Mouse (Mus musculus) liver, embryonic 14.5 days (tissue): Measurements from ENCODE around the gene Elavl3. TPM values are rescaled to one million over a fixed set of nuclear protein-coding genes. Genes with fewer than 3 reads are reported as not detected.

ENCODE experiments used
- ATAC-seq: fragments of 200-750 bp; cut with Nextera tagmentation; 2 replicates; pipeline ENCODE4 v1.8.0; 2017; ENCODE audit warnings: moderate number of reproducible peaks, mild to moderate bottlenecking, moderate library complexity; ENCODE audit not compliant: insufficient read depth
- DNase-seq, 3 experiments: peaks; one replicate each; pipeline ENCODE4 v3.0.0-alpha.2; 2012 to 2013; ENCODE audit warnings: low read depth in 3 of 3, low spot score in 3 of 3
- H3K27ac ChIP-seq: fragments of 300-500 bp; sonication (generic); 2 replicates; pipeline ENCODE4 v1.5.1; 2014; ENCODE audit warnings: moderate library complexity, mild to moderate bottlenecking, control low read depth, inconsistent platforms
- H3K27me3 ChIP-seq: fragments of 300-500 bp; sonication (generic); 2 replicates; pipeline ENCODE4 v1.6.1; 2014; ENCODE audit warnings: mild to moderate bottlenecking, low read length, moderate library complexity; ENCODE audit not compliant: control insufficient read depth, insufficient read depth
- H3K36me3 ChIP-seq: fragments of 300-500 bp; sonication (generic); replicated peaks from 2 replicates; pipeline ENCODE4 v1.6.1; 2014; ENCODE audit warnings: low read depth; ENCODE audit not compliant: control insufficient read depth, insufficient read depth
- H3K4me1 ChIP-seq, 2 experiments: fragments of 200-500 bp in 1 of 2; fragments of 300-500 bp in 1 of 2; sonication (generic) in 1 of 2; replicated peaks; 2 replicates each; pipeline ENCODE4 v1.6.1; 2012 to 2014; ENCODE audit warnings: antibody characterized with exemption in 1 of 2, inconsistent platforms in 1 of 2, low read length in 1 of 2; ENCODE audit not compliant: control insufficient read depth in 2 of 2, insufficient read depth in 2 of 2
- H3K4me2 ChIP-seq: fragments of 300-500 bp; sonication (generic); 2 replicates; pipeline ENCODE4 v1.6.1; 2014; ENCODE audit warnings: low read depth, mild to moderate bottlenecking, control low read depth, moderate library complexity
- H3K4me3 ChIP-seq, 2 experiments: fragments of 200-500 bp in 1 of 2; fragments of 300-500 bp in 1 of 2; sonication (generic) in 1 of 2; 2 replicates each; pipeline ENCODE4 v1.5.1; 2012 to 2014; ENCODE audit warnings: low read depth in 2 of 2, low read length in 2 of 2, mild to moderate bottlenecking in 2 of 2, control low read depth in 1 of 2, inconsistent platforms in 1 of 2, moderate library complexity in 1 of 2; ENCODE audit not compliant: insufficient read depth in 1 of 2
- H3K9ac ChIP-seq: fragments of 300-500 bp; sonication (generic); replicated peaks from 2 replicates; pipeline ENCODE4 v1.6.1; 2014; ENCODE audit warnings: mild to moderate bottlenecking, control low read depth, moderate library complexity
- H3K9me3 ChIP-seq: fragments of 300-500 bp; sonication (generic); 2 replicates; pipeline ENCODE4 v1.6.1; 2016; ENCODE audit warnings: low read length, mixed read lengths; ENCODE audit not compliant: control insufficient read depth
- CTCF ChIP-seq: IDR thresholded peaks from 2 replicates; pipeline ENCODE4 v1.5.1; 2016; ENCODE audit warnings: antibody characterized with exemption, low read depth, control low read depth
- EP300 ChIP-seq: IDR thresholded peaks from 2 replicates; pipeline ENCODE4 v1.6.1; 2016; ENCODE audit warnings: antibody characterized with exemption, low read depth
- WGBS: fragments of 180-500 bp; shearing (Covaris S2); extraction: QIAGEN DNeasy Blood & Tissue Kit; methylation state at CpG from one replicate; pipeline ENCODE4 v1.1.7; 2014; ENCODE audit not compliant: insufficient replicate concordance; 5-methylcytosine and 5-hydroxymethylcytosine counted together
- polyA plus RNA-seq, 2 experiments: library from polyadenylated mRNA; depleted of rRNA in 1 of 2; stranded (reverse) in 1 of 2; unstranded in 1 of 2; fragments of >200 nt; fragmentation: Nextera tagmentation in 1 of 2; extraction: Ambion mirVana in 1 of 2; gene quantifications; 2 replicates each; pipeline versions ENCODE4 v1.2.1 to v1.2.3; 2012 to 2014

Gene Elavl3
- polyA plus RNA-seq, 2 experiments = 0.01 TPM; not detected in 1

DNA sequence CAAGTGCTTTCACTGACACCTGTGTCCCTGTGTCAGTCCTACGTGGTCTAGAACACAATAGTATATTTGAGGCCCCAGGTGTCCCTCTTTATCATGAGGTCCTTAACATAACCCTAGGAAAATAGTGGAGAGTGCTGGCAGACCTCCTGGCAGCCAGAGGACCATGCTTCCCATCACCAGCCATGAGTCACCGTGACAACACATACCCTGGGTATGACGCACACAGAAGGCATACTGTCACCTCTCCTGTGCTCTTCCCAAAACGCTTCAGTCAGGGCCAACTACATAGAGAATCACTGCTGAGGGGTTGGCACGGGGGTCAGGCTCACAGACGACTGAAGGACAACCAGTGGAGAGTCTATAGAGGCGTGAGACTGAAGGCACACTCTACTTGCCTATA lies 38.2 kb upstream of the Elavl3 start:
- H3K36me3 ChIP-seq = no peaks in the 10 kb centered on the region
- peaks cover 0 to 5% of the 10 kb centered on the region in 2 experiments; a peak in 3 of 4 replicates for H3K4me1 ChIP-seq
- H3K27me3 ChIP-seq = no peaks in the 10 kb centered on the region
- H3K4me3 ChIP-seq = no peak overlapping the region
- no peak overlapping the region for H3K4me2 ChIP-seq
- TF ChIP-seq CTCF (no peak), EP300 (no peak)
- WGBS = 77% methylated on average over 7 of the region's 7 CpGs
- ATAC-seq = no peak
- H3K9ac ChIP-seq = no peak overlapping the region
- H3K9me3 ChIP-seq = no peaks in the 10 kb centered on the region
- H3K27ac ChIP-seq = no peak overlapping the region
- no peak for DNase-seq

DNA sequence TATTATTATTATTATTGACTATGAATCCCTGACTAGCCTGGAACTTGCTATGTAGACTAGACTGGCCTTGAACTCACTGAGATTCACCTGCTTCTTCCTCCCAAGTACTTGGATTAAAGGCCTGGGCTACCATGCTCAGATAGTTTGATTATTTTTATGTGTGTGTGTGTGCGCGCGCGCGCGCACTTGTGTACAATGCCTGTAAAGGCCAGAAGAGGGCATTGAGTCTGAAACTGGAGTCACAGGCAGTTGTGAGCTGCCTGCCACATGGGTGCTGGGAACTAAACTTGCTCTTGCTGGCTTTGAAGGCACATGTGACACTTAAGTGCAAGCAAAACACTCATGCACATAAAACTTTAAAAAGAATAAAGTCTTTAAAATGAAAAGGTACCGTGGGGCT lies 37.5 kb upstream of the Elavl3 start:
- Histone ChIP-seq H3K4me2 (no peak overlapping the region), H3K9ac (no peak overlapping the region), H3K27me3 (no peaks in the 10 kb centered on the region), H3K27ac (no peak overlapping the region), H3K4me1 (peaks cover 0 to 5% of the 10 kb centered on the region in 2 experiments; a peak in 3 of 4 replicates), H3K36me3 (no peaks in the 10 kb centered on the region), H3K4me3 (no peak overlapping the region), H3K9me3 (no peaks in the 10 kb centered on the region)
- 92% methylated on average over 7 of the region's 7 CpGs for WGBS
- DNase-seq = no peak
- no peak for ATAC-seq
- TF ChIP-seq CTCF (0 out of 2 replicates have a peak, but pooled peaks have one; percentile 8), EP300 (no peak)

DNA sequence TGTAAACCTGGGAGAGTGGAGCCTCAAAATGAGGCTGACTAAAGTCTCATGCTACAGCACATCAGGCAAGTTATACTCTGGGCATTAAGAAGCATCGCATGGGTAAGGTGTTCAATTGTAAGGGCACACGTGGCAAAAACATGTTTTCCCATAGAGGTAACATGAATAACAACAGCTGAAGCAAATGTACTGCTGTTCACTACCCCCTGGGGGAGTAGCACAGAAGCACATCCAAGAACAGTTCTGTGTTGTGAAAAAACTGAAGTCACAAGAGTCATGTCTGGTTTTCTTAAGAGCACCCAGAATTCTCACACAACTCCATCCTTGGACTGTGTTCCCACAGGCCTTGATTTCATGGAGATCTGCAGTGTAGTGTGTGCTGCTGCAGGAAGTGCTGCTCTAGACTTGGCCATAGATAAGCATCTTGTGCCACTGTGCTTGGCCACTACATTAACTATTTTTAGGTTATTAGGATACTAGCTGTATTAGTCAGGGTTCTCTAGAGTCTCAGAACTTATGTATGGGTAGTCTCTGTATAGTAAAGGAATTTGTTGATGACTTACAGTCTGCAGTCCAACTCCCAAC lies 35.3 kb upstream of the Elavl3 start:
- no peak overlapping the region for H3K9ac ChIP-seq
- peaks cover 0 to 5% of the 10 kb centered on the region in 2 experiments; a peak in 3 of 4 replicates for H3K4me1 ChIP-seq
- no peak overlapping the region for H3K4me2 ChIP-seq
- WGBS = 61% methylated on average over 2 of the region's 2 CpGs
- H3K4me3 ChIP-seq = no peak overlapping the region
- ATAC-seq (no peak), DNase-seq (no peak)
- no peak overlapping the region for H3K27ac ChIP-seq
- no peaks in the 10 kb centered on the region for H3K36me3 ChIP-seq
- no peak for TF ChIP-seq EP300
- no peak for TF ChIP-seq CTCF
- H3K27me3 ChIP-seq = no peaks in the 10 kb centered on the region
- no peaks in the 10 kb centered on the region for H3K9me3 ChIP-seq

DNA sequence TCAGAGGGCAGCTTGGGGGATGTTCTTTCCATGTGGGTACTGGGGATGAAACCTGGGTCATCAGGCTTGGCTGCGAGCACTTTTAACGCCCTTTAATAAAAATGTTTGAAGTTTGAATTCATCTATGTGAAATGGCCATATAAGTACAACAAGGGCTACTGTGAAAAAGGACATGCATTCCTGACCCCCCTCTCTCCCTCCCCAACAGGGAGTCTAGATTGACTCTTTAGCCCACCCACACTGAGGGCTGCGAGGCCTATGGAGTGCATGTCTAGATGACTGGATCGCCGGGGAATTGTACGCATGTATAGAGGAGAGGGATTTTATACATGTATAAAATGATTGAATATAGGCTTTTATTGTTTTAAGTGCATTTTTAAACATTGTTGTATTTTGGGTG lies 34.2 kb upstream of the Elavl3 start:
- H3K27me3 ChIP-seq = no peaks in the 10 kb centered on the region
- peaks cover 0 to 5% of the 10 kb centered on the region in 2 experiments; a peak in 3 of 4 replicates for H3K4me1 ChIP-seq
- no peaks in the 10 kb centered on the region for H3K9me3 ChIP-seq
- peak overlapping the region; percentile 70 to 79 for H3K4me3 ChIP-seq
- no peak for DNase-seq
- peak overlapping the region; percentile 81 for H3K4me2 ChIP-seq
- no peak for TF ChIP-seq CTCF
- TF ChIP-seq EP300 = no peak
- 91% methylated on average over 6 of the region's 6 CpGs for WGBS
- H3K36me3 ChIP-seq = no peaks in the 10 kb centered on the region
- peak overlapping the region; percentile 29; the same call in 1 of the 2 replicates for H3K27ac ChIP-seq
- peak overlapping the region; percentile 85 for H3K9ac ChIP-seq
- ATAC-seq = no peak

DNA sequence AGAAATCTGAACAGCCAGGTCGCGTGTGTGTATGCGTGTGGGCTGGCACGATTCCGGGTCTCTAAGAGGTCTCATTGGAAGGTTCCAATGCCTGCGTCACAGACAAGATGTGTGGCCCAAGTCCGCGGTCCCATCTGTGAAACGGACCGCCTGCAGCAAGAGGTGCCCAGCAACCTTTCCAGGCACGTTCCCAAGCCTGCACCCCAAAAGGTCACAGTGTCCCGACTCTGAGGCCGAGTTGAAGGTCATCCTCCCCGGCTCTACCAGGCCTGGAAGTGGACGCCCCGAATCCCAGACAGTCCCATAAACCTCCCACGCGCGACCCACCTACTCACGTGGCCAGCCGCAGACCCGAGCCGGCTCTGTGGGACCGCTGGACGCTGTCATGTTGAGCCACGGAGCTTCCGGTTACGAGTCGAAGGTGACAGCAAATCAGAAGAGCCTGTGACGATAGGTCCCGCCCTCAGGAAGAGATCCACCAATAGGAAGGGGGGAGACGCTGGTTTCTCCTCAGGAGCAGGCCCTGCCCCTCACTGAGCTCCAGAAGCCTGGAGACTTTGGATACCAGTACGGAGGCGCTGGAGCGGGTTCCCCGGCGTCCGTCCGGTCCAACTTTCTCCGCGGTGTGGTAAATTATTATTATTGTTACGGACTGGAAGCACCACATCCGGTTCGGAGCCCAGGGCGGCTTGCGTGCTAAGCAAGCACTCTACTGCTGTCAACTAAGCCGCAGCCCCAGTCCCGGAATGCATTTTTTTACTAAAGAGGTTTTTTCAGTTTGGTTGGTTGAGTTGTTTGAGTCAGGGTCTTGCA lies 33.4 kb upstream of the Elavl3 start, which contains the start of gene Ecsit:
Gene Ecsit (minus strand): TSS at position 417 of the 813 bp plus-strand sequence.
- Histone ChIP-seq H3K4me3 (peak within 1 kb of the TSS; percentile 70 to 79), H3K4me2 (peak within 1 kb of the TSS; percentile 81), H3K9me3 (no peaks in the 10 kb centered on the region), H3K36me3 (no peaks in the 10 kb centered on the region), H3K9ac (peak within 1 kb of the TSS; percentile 85), H3K27ac (peak within 1 kb of the TSS; percentile 29), H3K4me1 (peaks cover 0 to 5% of the 10 kb centered on the region in 2 experiments; a peak in 3 of 4 replicates), H3K27me3 (no peaks in the 10 kb centered on the region)
- peak; percentile 99 for ATAC-seq
- WGBS = under 1% methylated on average over 48 of the region's 48 CpGs
- peak; percentile 94 to 96 (median 96) for DNase-seq
- no peak for TF ChIP-seq CTCF
- no peak for TF ChIP-seq EP300
